Mouse (Mus musculus) heart, adult 2 months (tissue): ENCODE results near the gene Prkag3. TPM values are rescaled to one million over a fixed set of nuclear protein-coding genes. Genes with fewer than 3 reads are reported as not detected.

Source experiments
- DNase-seq, 2 experiments: peaks; one replicate each; pipeline ENCODE4 v3.0.0; 2021
- H3K27ac ChIP-seq: fragments of 200-600 bp; 2 replicates; pipeline ENCODE4 v1.8.1; 2022
- H3K27me3 ChIP-seq: fragments of 200-500 bp; 2 replicates; pipeline ENCODE4 v1.6.1; 2012; ENCODE audit warnings: mild to moderate bottlenecking, low read length, inconsistent platforms, mixed read lengths; ENCODE audit not compliant: control insufficient read depth, insufficient read depth
- H3K36me3 ChIP-seq: fragments of 200-500 bp; 2 replicates; pipeline ENCODE4 v1.6.1; 2012; ENCODE audit warnings: low read length, inconsistent platforms; ENCODE audit not compliant: control insufficient read depth, insufficient read depth
- H3K4me1 ChIP-seq: fragments of 200-500 bp; 2 replicates; pipeline ENCODE4 v1.6.1; 2011; ENCODE audit warnings: low read length; ENCODE audit not compliant: control insufficient read depth, insufficient read depth
- H3K4me3 ChIP-seq: fragments of 200-600 bp; 2 replicates; pipeline ENCODE4 v1.8.1; 2022
- H3K79me2 ChIP-seq: fragments of 200-500 bp; replicated peaks from 2 replicates; pipeline ENCODE4 v1.6.1; 2012; ENCODE audit warnings: mild to moderate bottlenecking, inconsistent platforms, low read length, moderate library complexity, mixed read lengths; ENCODE audit not compliant: control insufficient read depth, insufficient read depth
- H3K9ac ChIP-seq: fragments of 200-500 bp; 2 replicates; pipeline ENCODE4 v1.6.1; 2012; ENCODE audit warnings: low read depth, mild to moderate bottlenecking, control low read depth, inconsistent platforms, low read length, mixed read lengths
- CTCF ChIP-seq: fragments of 200-600 bp; IDR thresholded peaks from 2 replicates; pipeline ENCODE4 v1.8.1; 2022; ENCODE audit warnings: antibody characterized with exemption, mild to moderate bottlenecking, moderate library complexity
- EP300 ChIP-seq: fragments of 200-500 bp; IDR thresholded peaks from 2 replicates; pipeline ENCODE4 v1.6.1; 2011; ENCODE audit warnings: low read depth, low read length, control low read depth; ENCODE audit not compliant: insufficient read depth
- POLR2A ChIP-seq: fragments of 200-500 bp; IDR thresholded peaks from 2 replicates; pipeline ENCODE4 v1.6.1; 2011; ENCODE audit warnings: mild to moderate bottlenecking, low read depth, low read length, control low read depth; ENCODE audit not compliant: insufficient read depth
- whole genome bisulfite sequencing: fragments of 180-500 bp; shearing (Covaris S2); methylation state at CpG from one replicate; pipeline ENCODE4 v1.1.7; 2018; 5-methylcytosine and 5-hydroxymethylcytosine counted together
- intact Hi-C: fragments of 180-260 bp; cut with DNase I; formaldehyde crosslinking; loops from one replicate; pipeline ENCODE4 v1.15.1; 2025
- long read RNA-seq: library from polyadenylated mRNA; stranded (forward); transcript quantifications from one replicate; pipeline ENCODE4 v2.0.0, GENCODE M21; 2021
- polyA plus RNA-seq: library from polyadenylated mRNA; depleted of rRNA; stranded (reverse); fragments of >200 nt; gene quantifications from 2 replicates; pipeline ENCODE4 v1.2.3, GENCODE M21; 2012; rRNA removed
- total RNA-seq, 2 experiments: library from RNA; stranded (reverse); gene quantifications; 2 replicates each; pipeline ENCODE4 v1.2.3; 2021

Gene Prkag3
- 1 to 10 TPM; 1.1 to 1.3 TPM for total RNA-seq
- polyA plus RNA-seq: 2.1 and 3.0 TPM in 2 replicates
- long read RNA-seq, partial matches to known transcripts: 0 of 1 reads
- long read RNA-seq, other reads (novel, unspliced or antisense): 0 of 1 reads

DNA sequence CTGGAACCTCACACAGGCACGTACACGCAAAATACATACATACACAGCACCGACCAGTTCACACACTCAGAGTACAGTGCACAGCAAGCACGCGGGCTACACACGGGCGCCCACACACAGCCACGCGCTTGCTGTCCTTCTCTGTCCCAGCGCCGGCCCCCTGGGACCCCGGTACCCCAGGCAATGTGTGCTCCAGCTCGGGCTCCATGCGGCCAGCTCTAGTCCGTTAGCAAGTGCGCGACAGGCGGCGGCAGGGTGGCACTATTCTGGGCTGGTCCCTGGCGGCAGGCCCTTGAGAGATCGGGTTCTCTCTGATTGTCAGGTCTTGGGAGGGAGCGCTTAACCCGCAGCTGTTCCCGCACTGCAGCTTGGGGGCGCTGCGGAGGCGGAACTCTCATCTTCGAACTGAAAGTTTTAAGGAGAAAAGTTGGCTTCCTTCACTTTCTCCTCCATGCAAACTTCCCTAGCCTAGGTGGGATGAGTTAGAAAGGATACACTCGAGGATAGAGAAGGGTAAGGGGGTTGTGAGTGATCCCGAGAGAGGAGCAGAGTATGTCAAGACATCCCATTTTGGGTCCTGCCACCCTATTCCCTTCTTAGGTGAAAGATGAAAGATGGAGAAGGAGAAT lies at the start of gene Prkag3:
TSS of gene Prkag3 (minus strand) at position 579 of the 629 bp plus-strand sequence.
- Histone ChIP-seq H3K27me3 (no peaks in the 10 kb centered on the region), H3K36me3 (no peaks in the 10 kb centered on the region), H3K9ac (peak within 1 kb of the TSS; percentile 61), H3K4me1 (peaks cover 6% of the 10 kb centered on the region), H3K4me3 (peak within 1 kb of the TSS; percentile 34), H3K27ac (peak within 1 kb of the TSS; percentile 66; the same call in 1 of the 2 replicates), H3K79me2 (no peaks in the 10 kb centered on the region)
- TF ChIP-seq CTCF: peak; percentile 76
- no peak; the same call in 1 of the 2 replicates for TF ChIP-seq POLR2A
- intact Hi-C loops: no loop called here
- WGBS: 7% methylated on average over 30 of the region's 30 CpGs
- peak; percentile 75 to 76 for DNase-seq

DNA sequence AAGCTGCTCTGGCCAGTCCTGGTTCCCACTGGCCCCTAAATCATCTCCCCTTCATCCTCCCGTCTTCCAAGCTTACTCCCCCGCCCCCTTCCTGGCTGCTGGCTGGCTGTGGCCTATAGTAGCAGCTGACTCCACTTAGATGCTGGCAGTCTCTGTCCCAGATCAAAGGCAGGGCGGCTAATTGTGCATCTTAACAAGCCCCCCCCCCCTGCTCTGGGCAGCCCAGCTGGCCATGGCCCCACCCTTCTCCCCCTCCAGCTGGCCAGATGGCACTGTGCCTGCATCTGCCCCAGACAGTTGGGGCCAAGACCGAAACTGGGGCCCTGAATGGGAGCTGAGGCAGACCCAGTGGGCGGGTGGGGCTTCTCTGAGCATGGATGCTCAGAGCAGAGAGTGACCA lies 48.4 kb upstream of the Prkag3 start:
- Histone ChIP-seq H3K27ac (no peak overlapping the region), H3K36me3 (no peaks in the 10 kb centered on the region), H3K4me3 (no peak overlapping the region), H3K27me3 (peaks cover 18% of the 10 kb centered on the region), H3K9ac (no peak overlapping the region), H3K79me2 (no peaks in the 10 kb centered on the region), H3K4me1 (no peaks in the 10 kb centered on the region)
- no peak for TF ChIP-seq CTCF
- TF ChIP-seq POLR2A: no peak
- TF ChIP-seq EP300: no peak
- intact Hi-C loops: no loop called here
- 33% methylated on average over 5 of the region's 5 CpGs for WGBS
- no peak for DNase-seq

DNA sequence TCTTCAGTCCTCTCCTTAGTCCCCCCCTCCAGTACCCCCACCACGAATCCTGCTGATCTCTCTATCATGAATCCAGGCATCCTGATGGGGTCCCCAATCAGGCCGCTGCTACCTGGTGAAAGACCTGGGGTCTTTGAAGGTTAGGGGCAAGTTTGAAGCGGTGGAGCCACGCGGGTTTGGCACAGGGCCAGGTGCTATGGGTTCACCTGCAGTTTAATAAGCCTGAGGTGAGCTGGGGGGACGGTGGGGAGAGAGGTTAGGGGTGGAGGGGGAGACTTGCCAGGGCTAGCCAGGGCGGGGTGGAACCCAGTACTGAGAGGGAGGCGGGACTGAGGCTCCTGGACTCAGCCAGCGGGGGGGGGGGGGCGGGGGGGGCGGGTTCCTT lies 46.1 kb upstream of the Prkag3 start:
- DNase-seq: no peak
- Histone ChIP-seq H3K9ac (no peak overlapping the region), H3K36me3 (no peaks in the 10 kb centered on the region), H3K27ac (no peak overlapping the region), H3K4me1 (no peaks in the 10 kb centered on the region), H3K27me3 (peaks cover 25% of the 10 kb centered on the region), H3K79me2 (no peaks in the 10 kb centered on the region), H3K4me3 (no peak overlapping the region)
- TF ChIP-seq EP300: no peak
- TF ChIP-seq CTCF: no peak
- no peak for TF ChIP-seq POLR2A
- intact Hi-C loops: no loop called here
- WGBS: 4% methylated on average over 10 of the region's 11 CpGs

DNA sequence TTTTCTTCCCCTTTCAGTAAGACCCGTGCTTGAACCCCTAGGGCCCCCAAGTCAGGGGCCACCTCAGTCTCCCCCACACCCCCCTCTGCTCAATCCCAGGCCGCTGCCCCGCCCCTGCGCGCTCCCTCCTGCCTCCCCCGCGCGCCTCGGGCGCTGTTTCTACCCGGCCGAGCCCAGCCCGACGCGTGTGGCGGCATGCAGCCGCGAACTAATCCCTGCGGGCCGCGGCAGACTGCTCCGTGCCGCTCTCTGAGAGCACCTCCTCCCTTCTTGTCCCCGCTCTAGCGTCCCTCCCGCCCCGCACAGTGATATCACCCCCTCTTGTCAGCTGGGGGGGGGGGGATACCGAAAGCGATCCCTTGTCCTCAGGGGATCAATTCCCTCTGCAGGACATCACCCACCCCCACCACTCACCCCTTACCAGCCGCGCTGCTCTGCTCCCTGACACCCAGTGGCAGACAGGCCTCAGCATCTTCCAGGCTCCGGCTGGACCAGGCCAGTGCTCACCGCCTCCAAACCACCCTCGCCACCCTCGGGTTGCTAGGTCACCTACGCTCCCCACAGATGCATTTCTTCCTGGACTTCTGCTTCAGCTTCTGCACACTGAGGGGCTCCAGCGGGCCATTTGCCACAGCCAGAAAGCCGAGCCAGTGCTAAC lies 45.6 kb upstream of the Prkag3 start:
- 2% methylated on average over 36 of the region's 38 CpGs for WGBS
- H3K9ac ChIP-seq: 0 out of 2 replicates have a peak overlapping the region, but pooled peaks have one; percentile 1
- H3K27ac ChIP-seq: no peak overlapping the region
- TF ChIP-seq EP300: no peak
- TF ChIP-seq CTCF: no peak
- TF ChIP-seq POLR2A: no peak
- no peaks in the 10 kb centered on the region for H3K79me2 ChIP-seq
- H3K36me3 ChIP-seq: no peaks in the 10 kb centered on the region
- intact Hi-C loops: no loop called here
- peaks cover 25% of the 10 kb centered on the region for H3K27me3 ChIP-seq
- peak in 1 of 2 experiments; percentile 23 for DNase-seq
- no peak overlapping the region for H3K4me3 ChIP-seq
- no peaks in the 10 kb centered on the region for H3K4me1 ChIP-seq

DNA sequence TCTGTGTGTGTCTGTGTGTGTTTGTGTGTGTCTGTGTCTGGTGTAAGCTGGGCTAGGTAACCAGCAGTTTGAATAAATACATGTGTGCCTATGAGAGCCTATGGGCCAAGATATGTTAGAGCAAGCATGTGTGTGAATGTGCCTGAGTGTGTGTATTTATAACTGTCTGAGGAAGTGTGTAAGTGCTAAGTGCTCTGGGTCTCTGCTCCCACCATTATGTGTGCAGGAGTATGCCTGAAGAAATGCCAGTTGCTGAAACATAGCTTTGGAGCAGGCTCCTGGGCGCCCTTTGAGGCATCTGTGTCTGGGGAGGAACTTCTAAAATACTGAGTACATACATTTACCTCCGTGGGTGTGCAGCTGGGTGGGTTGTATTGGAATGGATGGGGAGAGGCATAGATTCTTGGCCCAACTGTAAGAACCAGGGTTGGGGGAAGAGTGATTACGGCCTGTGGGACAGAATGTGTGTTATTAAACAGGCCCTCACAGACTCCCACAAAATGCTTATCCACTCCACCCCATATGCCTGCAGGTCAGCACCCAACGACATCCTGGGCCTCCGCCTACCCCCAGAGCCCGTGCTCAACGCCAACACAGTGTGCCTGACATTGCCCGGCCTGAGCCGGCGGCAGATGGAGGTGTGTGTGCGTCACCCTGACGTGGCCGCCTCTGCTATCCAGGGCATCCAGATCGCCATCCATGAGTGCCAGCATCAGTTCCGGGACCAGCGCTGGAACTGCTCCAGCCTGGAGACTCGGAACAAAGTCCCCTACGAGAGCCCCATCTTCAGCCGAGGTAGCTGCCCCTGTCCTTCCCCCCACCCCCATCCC lies 44.0 kb upstream of the Prkag3 start:
- intact Hi-C loops: no loop called here
- Histone ChIP-seq H3K27ac (no peak overlapping the region), H3K4me3 (no peak overlapping the region), H3K4me1 (no peaks in the 10 kb centered on the region; the same call in 1 of the 2 replicates), H3K79me2 (no peaks in the 10 kb centered on the region), H3K27me3 (peaks cover 23% of the 10 kb centered on the region), H3K36me3 (no peaks in the 10 kb centered on the region), H3K9ac (no peak overlapping the region)
- WGBS: 26% methylated on average over 19 of the region's 19 CpGs
- TF ChIP-seq EP300 (no peak), CTCF (no peak), POLR2A (no peak)
- no peak for DNase-seq
